Mouse (Mus musculus) urinary bladder, adult 2 months (tissue): Measurements from ENCODE around the gene Shox2. TPM values are rescaled to one million over a fixed set of nuclear protein-coding genes. Genes with fewer than 3 reads are reported as not detected.

Experiments
- DNase-seq: peaks from one replicate; pipeline ENCODE4 v3.0.0; 2022; ENCODE audit warnings: low spot score
- polyA plus RNA-seq: library from polyadenylated mRNA; depleted of rRNA; stranded (reverse); fragments of >200 nt; gene quantifications from 2 replicates; pipeline ENCODE4 v1.2.3, GENCODE M21; 2012; rRNA removed

Shox2 gene
- polyA plus RNA-seq: 0.15 TPM in 1 of 2 replicates, not detected in the other

- no peak for DNase-seq
These were observed at the start of gene Shox2 for GRCm38 (mm10) chr3:66981706-66982105. Shox2 (minus strand) TSS chr3:66981771.

- DNase-seq: no peak
These were observed 15.2 kb upstream of the Shox2 start for GRCm38 (mm10) chr3:66996820-66997219.

- DNase-seq: no peak
These were observed 4.7 kb upstream of the Shox2 start for GRCm38 (mm10) chr3:66986287-66986560.

- DNase-seq: peak; percentile 68
These were observed 4.1 kb upstream of the Shox2 start for GRCm38 (mm10) chr3:66985539-66986286.

GRCm38 (mm10) chr3:66983481-66983880 lies 1.9 kb upstream of the Shox2 start:
- no peak for DNase-seq

GRCm38 (mm10) chr3:66982181-66982911 lies 775 bp upstream of the Shox2 start:
- no peak for DNase-seq

GRCm38 (mm10) chr3:66981101-66981661 lies 390 bp downstream of the Shox2 start, which contains the start of gene Rsrc1:
Rsrc1 (plus strand) TSS chr3:66981390.
- DNase-seq: peak; percentile 36

GRCm38 (mm10) chr3:66980111-66980975 lies 1.2 kb downstream of the Shox2 start:
- no peak for DNase-seq

- DNase-seq: no peak
These were observed 2.1 kb downstream of the Shox2 start for GRCm38 (mm10) chr3:66979491-66979890.

- no peak for DNase-seq
These were observed 2.9 kb downstream of the Shox2 start for GRCm38 (mm10) chr3:66978457-66979381.

- no peak for DNase-seq
These were observed 3.6 kb downstream of the Shox2 start for GRCm38 (mm10) chr3:66977811-66978456.

- no peak for DNase-seq
These were observed 4.5 kb downstream of the Shox2 start for GRCm38 (mm10) chr3:66976889-66977615.

GRCm38 (mm10) chr3:66974501-66974900 lies 7.1 kb downstream of the Shox2 start:
- no peak for DNase-seq

- peak; percentile 61 for DNase-seq
These were observed 8.1 kb downstream of the Shox2 start for GRCm38 (mm10) chr3:66973391-66973943.

- DNase-seq: no peak
These were observed 9.2 kb downstream of the Shox2 start for GRCm38 (mm10) chr3:66972191-66972950.

GRCm38 (mm10) chr3:66970661-66971331 lies 10.8 kb downstream of the Shox2 start:
- DNase-seq: no peak

GRCm38 (mm10) chr3:66970261-66970660 lies 11.3 kb downstream of the Shox2 start:
- no peak for DNase-seq

GRCm38 (mm10) chr3:66967508-66967907 lies 14.1 kb downstream of the Shox2 start:
- no peak for DNase-seq
